Mouse (Mus musculus): ENCODE measurements at regions not wholly inside any gene's neighbourhood (a gene's known extent, or its start where the extent isn't known, plus 50 kb on each side); places are given as distances from the start of the nearest gene placed in this dataset.

DNA sequence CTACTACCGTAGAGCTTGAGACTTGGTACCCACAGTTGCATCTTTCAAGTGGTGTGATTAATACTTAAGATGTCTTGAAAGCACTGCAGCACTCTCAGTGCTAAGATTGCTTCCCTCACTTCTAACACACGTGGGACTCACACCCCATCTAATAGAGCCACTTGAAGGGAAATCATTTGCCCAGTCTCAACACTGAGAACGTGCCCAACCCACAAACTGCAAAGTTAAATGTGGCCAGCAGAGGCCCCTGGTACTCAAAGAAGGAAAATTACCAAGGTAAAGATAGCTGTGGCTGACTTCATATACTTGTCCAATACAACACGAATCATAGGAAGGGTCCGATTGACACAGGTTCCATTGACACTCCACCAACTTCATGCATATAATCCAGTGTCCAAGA is 238.4 kb upstream of the Rps6ka3 start:
- H3K4me2 ChIP-seq (ENCODE audit: low read length): no peak overlapping the region
- H3K27me3 ChIP-seq (replicated peaks; ENCODE audit: control insufficient read depth, insufficient read depth, low read length): no peaks in the 10 kb centered on the region
- no peak for ATAC-seq
- no peaks in the 10 kb centered on the region for H3K36me3 ChIP-seq (ENCODE audit: control insufficient read depth, insufficient read depth, low read length)
- H3K4me1 ChIP-seq (ENCODE audit: control insufficient read depth, insufficient read depth, low read length): no peaks in the 10 kb centered on the region
- no peak overlapping the region for H3K27ac ChIP-seq (ENCODE audit: low read depth, low read length)
- H3K9ac ChIP-seq (ENCODE audit: low read length): no peak overlapping the region
- no peaks in the 10 kb centered on the region for H3K9me3 ChIP-seq (replicated peaks; ENCODE audit: control insufficient read depth, low read length)
- DNase-seq (ENCODE audit: low spot score): no peak
- H3K4me3 ChIP-seq (ENCODE audit: low read depth, low read length): no peak overlapping the region
- WGBS: 66% methylated on average over 5 of the region's 5 CpGs

DNA sequence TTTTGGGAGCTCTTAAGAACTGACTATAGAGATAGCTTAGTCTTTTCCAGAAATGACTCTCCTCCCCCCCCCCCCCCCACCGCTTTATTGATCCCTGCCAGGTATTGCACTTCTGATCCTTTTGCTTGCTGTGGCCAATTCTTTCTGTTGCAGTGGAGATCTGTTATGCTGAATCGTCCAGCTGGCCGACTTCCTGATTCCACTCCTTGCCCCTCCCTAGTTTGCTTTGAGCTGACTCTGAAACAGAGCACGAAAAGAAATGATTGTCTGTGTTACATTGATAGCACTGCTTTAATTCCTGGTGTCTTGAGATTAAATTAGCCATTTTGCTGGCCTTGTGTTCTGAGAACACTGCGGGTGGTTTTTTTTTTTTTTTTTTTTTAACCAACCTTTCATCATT is 233.5 kb upstream of the Rps6ka3 start:
- H3K4me2 ChIP-seq (ENCODE audit: low read length): no peak overlapping the region
- peak; percentile 14 for DNase-seq (ENCODE audit: low spot score)
- no peak overlapping the region for H3K27ac ChIP-seq (ENCODE audit: low read depth, low read length)
- no peak overlapping the region for H3K4me3 ChIP-seq (ENCODE audit: low read depth, low read length)
- H3K27me3 ChIP-seq (replicated peaks; ENCODE audit: control insufficient read depth, insufficient read depth, low read length): no peaks in the 10 kb centered on the region
- no peak for ATAC-seq
- WGBS: 64% methylated on average over 5 of the region's 5 CpGs
- no peaks in the 10 kb centered on the region for H3K36me3 ChIP-seq (ENCODE audit: control insufficient read depth, insufficient read depth, low read length)
- no peaks in the 10 kb centered on the region for H3K4me1 ChIP-seq (ENCODE audit: control insufficient read depth, insufficient read depth, low read length)
- H3K9ac ChIP-seq (ENCODE audit: low read length): no peak overlapping the region
- H3K9me3 ChIP-seq (replicated peaks; ENCODE audit: control insufficient read depth, low read length): no peaks in the 10 kb centered on the region

DNA sequence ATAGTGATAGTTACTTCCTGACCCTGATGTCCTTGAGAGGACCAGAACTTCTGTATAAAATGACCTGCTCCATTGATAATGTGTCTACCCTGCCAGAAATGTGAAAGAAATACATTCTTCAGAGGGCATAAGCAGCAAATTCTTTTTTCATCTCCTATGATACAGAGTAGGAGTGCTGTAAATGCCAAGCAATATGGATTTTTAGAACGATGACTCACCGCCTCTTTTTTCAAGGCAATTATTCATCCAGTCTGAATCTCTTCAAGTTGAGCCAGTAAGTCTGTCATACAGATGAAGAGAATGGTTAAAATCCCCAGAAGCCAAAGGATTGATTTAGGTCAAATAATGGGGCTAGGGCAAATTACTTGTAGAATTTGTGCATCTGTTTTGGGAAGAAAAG is 225.4 kb upstream of the Rps6ka3 start:
- ATAC-seq (no peak), DNase-seq (ENCODE audit: low spot score) (no peak)
- no peaks in the 10 kb centered on the region for H3K36me3 ChIP-seq (ENCODE audit: control insufficient read depth, insufficient read depth, low read length)
- no peaks in the 10 kb centered on the region for H3K9me3 ChIP-seq (replicated peaks; ENCODE audit: control insufficient read depth, low read length)
- no peak overlapping the region for H3K9ac ChIP-seq (ENCODE audit: low read length)
- no peaks in the 10 kb centered on the region for H3K4me1 ChIP-seq (ENCODE audit: control insufficient read depth, insufficient read depth, low read length)
- H3K27me3 ChIP-seq (replicated peaks; ENCODE audit: control insufficient read depth, insufficient read depth, low read length): no peaks in the 10 kb centered on the region
- no peak overlapping the region for H3K27ac ChIP-seq (ENCODE audit: low read depth, low read length)
- 95% methylated on average over 2 of the region's 2 CpGs for WGBS
- H3K4me3 ChIP-seq (ENCODE audit: low read depth, low read length): no peak overlapping the region
- no peak overlapping the region for H3K4me2 ChIP-seq (ENCODE audit: low read length)

DNA sequence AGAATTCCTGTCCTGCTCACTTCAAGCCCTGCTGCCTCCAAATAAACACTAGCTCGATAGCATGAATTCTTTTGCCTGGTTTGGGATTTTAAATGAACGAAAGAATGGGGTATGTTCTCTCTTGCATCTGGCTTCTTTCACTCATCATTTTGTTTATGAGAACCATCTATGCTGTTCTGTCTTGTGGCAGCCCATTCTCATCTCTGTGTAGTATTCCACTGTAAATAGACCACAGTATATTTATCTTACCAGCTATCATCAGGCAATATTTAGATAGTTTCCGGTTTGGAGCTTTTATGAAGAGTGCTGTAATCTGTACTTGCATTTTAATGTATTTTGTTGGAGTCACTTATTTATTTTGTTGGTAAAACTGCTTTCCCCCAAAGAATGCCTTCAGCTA is 222.4 kb upstream of the Rps6ka3 start:
- H3K27me3 ChIP-seq (replicated peaks; ENCODE audit: control insufficient read depth, insufficient read depth, low read length): no peaks in the 10 kb centered on the region
- no peak for ATAC-seq
- H3K27ac ChIP-seq (ENCODE audit: low read depth, low read length): no peak overlapping the region
- H3K4me2 ChIP-seq (ENCODE audit: low read length): no peak overlapping the region
- H3K9ac ChIP-seq (ENCODE audit: low read length): no peak overlapping the region
- no peaks in the 10 kb centered on the region for H3K4me1 ChIP-seq (ENCODE audit: control insufficient read depth, insufficient read depth, low read length)
- H3K36me3 ChIP-seq (ENCODE audit: control insufficient read depth, insufficient read depth, low read length): no peaks in the 10 kb centered on the region
- no peak for DNase-seq (ENCODE audit: low spot score)
- WGBS: 75% methylated on average over 3 of the region's 3 CpGs
- H3K9me3 ChIP-seq (replicated peaks; ENCODE audit: control insufficient read depth, low read length): no peaks in the 10 kb centered on the region
- no peak overlapping the region for H3K4me3 ChIP-seq (ENCODE audit: low read depth, low read length)

DNA sequence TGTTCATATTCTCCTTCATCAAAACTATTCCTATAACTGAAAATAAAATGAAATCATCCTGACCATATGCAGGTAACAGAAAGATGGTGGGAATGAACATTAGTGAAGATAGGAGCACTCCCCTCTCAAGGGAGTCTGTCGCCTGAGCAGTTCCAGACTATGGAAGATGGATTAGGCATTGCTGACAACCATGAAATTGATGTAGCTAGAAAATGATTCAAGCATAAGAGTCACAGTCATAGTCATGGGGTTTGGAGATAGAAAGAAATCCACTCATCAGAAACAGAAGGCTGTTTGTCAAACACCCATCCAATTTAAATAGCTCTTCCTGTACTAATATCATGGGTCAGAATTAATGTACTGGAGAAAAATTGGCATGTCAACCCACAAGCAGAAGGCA is 191.2 kb upstream of the Rps6ka3 start:
- Histone ChIP-seq H3K27me3 (replicated peaks; ENCODE audit: control insufficient read depth, insufficient read depth, low read length) (no peaks in the 10 kb centered on the region), H3K4me2 (ENCODE audit: low read length) (no peak overlapping the region), H3K27ac (ENCODE audit: low read depth, low read length) (no peak overlapping the region), H3K4me1 (ENCODE audit: control insufficient read depth, insufficient read depth, low read length) (no peaks in the 10 kb centered on the region), H3K9me3 (replicated peaks; ENCODE audit: control insufficient read depth, low read length) (no peaks in the 10 kb centered on the region), H3K9ac (ENCODE audit: low read length) (no peak overlapping the region), H3K4me3 (ENCODE audit: low read depth, low read length) (no peak overlapping the region), H3K36me3 (ENCODE audit: control insufficient read depth, insufficient read depth, low read length) (no peaks in the 10 kb centered on the region)
- ATAC-seq (no peak), DNase-seq (ENCODE audit: low spot score) (no peak)
- 88% methylated on average over 1 of the region's 1 CpGs for WGBS

DNA sequence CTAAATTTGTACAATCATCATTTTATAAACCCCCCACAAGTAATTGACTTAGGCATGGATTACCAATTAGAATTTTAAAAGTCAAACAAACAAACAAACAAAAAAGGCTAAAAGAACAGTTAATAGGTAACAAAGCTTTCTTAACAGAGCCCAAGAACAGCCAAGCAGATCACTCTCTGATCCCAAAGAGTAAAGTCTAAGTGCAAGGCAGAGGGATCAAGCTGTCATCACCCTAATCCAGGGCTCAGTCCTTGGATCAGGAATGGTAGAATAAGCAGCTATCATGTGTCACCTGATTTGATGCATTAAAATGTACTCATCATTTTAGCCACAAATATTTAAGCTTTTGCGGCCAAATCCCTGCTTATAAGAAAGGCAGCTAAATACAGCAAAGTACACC is 183.8 kb upstream of the Rps6ka3 start:
- ATAC-seq (no peak), DNase-seq (ENCODE audit: low spot score) (no peak)
- H3K36me3 ChIP-seq (ENCODE audit: control insufficient read depth, insufficient read depth, low read length): no peaks in the 10 kb centered on the region
- 84% methylated on average over 1 of the region's 1 CpGs for WGBS
- H3K9me3 ChIP-seq (replicated peaks; ENCODE audit: control insufficient read depth, low read length): no peaks in the 10 kb centered on the region
- no peak overlapping the region for H3K4me2 ChIP-seq (ENCODE audit: low read length)
- no peaks in the 10 kb centered on the region for H3K27me3 ChIP-seq (replicated peaks; ENCODE audit: control insufficient read depth, insufficient read depth, low read length)
- H3K9ac ChIP-seq (ENCODE audit: low read length): no peak overlapping the region
- no peak overlapping the region for H3K27ac ChIP-seq (ENCODE audit: low read depth, low read length)
- no peaks in the 10 kb centered on the region for H3K4me1 ChIP-seq (ENCODE audit: control insufficient read depth, insufficient read depth, low read length)
- no peak overlapping the region for H3K4me3 ChIP-seq (ENCODE audit: low read depth, low read length)

DNA sequence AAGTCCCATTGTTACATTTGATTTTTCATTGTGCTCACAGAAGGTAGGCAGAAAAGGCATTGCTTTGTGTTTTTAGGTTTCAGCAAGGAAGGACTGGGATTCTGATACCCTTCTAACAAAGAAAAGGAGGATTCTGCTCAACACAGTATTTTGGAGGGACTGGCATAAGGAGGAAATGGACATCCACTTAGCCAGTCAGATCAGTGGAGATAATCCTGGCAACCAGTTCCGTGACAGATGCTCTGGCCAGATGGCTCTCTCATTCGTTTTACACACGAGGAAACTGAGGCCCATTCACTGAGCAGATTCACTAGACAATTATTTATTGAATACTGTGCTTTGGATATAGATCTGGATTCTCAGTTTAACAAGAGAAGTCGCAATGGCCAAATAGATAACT is 178.2 kb upstream of the Rps6ka3 start:
- Histone ChIP-seq H3K36me3 (ENCODE audit: control insufficient read depth, insufficient read depth, low read length) (no peaks in the 10 kb centered on the region), H3K27me3 (replicated peaks; ENCODE audit: control insufficient read depth, insufficient read depth, low read length) (no peaks in the 10 kb centered on the region), H3K27ac (ENCODE audit: low read depth, low read length) (no peak overlapping the region), H3K4me2 (ENCODE audit: low read length) (no peak overlapping the region), H3K4me1 (ENCODE audit: control insufficient read depth, insufficient read depth, low read length) (no peaks in the 10 kb centered on the region), H3K9me3 (replicated peaks; ENCODE audit: control insufficient read depth, low read length) (no peaks in the 10 kb centered on the region), H3K4me3 (ENCODE audit: low read depth, low read length) (no peak overlapping the region), H3K9ac (ENCODE audit: low read length) (no peak overlapping the region)
- ATAC-seq (peak; percentile 26; the same call in 1 of the 2 replicates), DNase-seq (ENCODE audit: low spot score) (peak; percentile 33)
- WGBS: 68% methylated on average over 4 of the region's 4 CpGs

DNA sequence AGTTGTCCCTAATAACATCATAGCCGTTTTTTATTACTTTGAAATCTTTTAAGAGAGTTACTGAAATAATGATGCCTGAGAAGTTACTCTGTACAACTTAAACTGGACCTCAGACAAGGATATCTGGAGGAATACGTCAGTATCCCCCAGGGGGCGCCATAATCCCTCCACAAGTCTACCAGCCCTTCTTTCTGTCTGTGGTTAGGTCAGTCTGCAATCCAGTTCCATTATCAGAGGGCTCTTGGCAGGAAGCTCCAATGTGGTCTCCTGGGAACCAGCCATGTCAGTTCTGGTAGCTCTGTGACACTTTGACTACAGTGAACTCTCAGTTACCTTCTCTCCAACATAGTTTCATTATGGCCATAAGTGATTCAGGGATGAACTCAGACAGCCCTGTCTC is 166.7 kb upstream of the Rps6ka3 start:
- Histone ChIP-seq H3K36me3 (ENCODE audit: control insufficient read depth, insufficient read depth, low read length) (no peaks in the 10 kb centered on the region), H3K4me2 (ENCODE audit: low read length) (no peak overlapping the region), H3K4me3 (ENCODE audit: low read depth, low read length) (no peak overlapping the region), H3K4me1 (ENCODE audit: control insufficient read depth, insufficient read depth, low read length) (no peaks in the 10 kb centered on the region), H3K9ac (ENCODE audit: low read length) (no peak overlapping the region), H3K27ac (ENCODE audit: low read depth, low read length) (no peak overlapping the region), H3K27me3 (replicated peaks; ENCODE audit: control insufficient read depth, insufficient read depth, low read length) (no peaks in the 10 kb centered on the region), H3K9me3 (replicated peaks; ENCODE audit: control insufficient read depth, low read length) (no peaks in the 10 kb centered on the region)
- ATAC-seq (no peak), DNase-seq (ENCODE audit: low spot score) (peak; percentile 24)
- 16% methylated on average over 3 of the region's 3 CpGs for WGBS

DNA sequence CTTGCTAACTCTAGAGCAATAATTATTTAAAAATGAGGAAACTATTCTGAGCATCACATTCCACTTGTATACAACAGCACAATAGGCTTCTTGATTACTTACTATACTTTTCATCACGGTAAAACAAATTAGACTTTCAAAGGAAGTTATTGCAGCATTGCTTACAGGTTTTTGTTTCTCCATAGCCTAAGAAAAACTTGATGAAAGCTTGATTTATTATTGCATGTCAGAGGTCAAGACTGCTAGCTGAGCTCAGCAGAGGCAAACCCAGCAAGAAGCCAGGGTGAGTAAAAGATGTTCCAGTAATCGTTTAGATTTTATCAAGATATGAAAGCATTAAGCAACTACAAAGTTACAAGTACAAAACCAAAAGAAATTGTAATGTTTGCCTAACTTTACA is 162.2 kb upstream of the Rps6ka3 start:
- DNase-seq (ENCODE audit: low spot score) (no peak), ATAC-seq (no peak)
- no peaks in the 10 kb centered on the region for H3K27me3 ChIP-seq (replicated peaks; ENCODE audit: control insufficient read depth, insufficient read depth, low read length)
- H3K4me1 ChIP-seq (ENCODE audit: control insufficient read depth, insufficient read depth, low read length): no peaks in the 10 kb centered on the region
- H3K27ac ChIP-seq (ENCODE audit: low read depth, low read length): no peak overlapping the region
- H3K4me2 ChIP-seq (ENCODE audit: low read length): no peak overlapping the region
- WGBS: 68% methylated on average over 2 of the region's 2 CpGs
- H3K4me3 ChIP-seq (ENCODE audit: low read depth, low read length): no peak overlapping the region
- H3K9me3 ChIP-seq (replicated peaks; ENCODE audit: control insufficient read depth, low read length): no peaks in the 10 kb centered on the region
- no peak overlapping the region for H3K9ac ChIP-seq (ENCODE audit: low read length)
- no peaks in the 10 kb centered on the region for H3K36me3 ChIP-seq (ENCODE audit: control insufficient read depth, insufficient read depth, low read length)

Measured in forebrain, embryonic 14.5 days (tissue).